Mouse (Mus musculus): Measurements from ENCODE around the gene Ropn1l.

GRCm38 (mm10) chr15:31430014-31430413 lies 23.5 kb downstream of the Ropn1l start:
- TF ChIP-seq CTCF (conservative IDR thresholded peaks at IDR 0.05; ENCODE audit: low read length) (no peak), NANOG (IDR thresholded peaks at IDR 0.05; ENCODE audit: borderline replicate concordance, low read length) (no peak)
